Mouse (Mus musculus): ENCODE data around the gene C130079G13Rik. TPM values are rescaled to one million over a fixed set of nuclear protein-coding genes. Genes with fewer than 3 reads are reported as not detected.
"Not testable (repeated sequence)": the region's sequence is repeated elsewhere in the genome, so short reads cannot be mapped to it uniquely, and the experiment has no call there.

The C130079G13Rik gene
- not detected for polyA plus RNA-seq (2017; shearing (Covaris generic))

GRCm38 (mm10) chr3:59924914-59925313, at the start of gene C130079G13Rik:
C130079G13Rik (plus strand) TSS chr3:59925214.
- no peak for ATAC-seq

DNA sequence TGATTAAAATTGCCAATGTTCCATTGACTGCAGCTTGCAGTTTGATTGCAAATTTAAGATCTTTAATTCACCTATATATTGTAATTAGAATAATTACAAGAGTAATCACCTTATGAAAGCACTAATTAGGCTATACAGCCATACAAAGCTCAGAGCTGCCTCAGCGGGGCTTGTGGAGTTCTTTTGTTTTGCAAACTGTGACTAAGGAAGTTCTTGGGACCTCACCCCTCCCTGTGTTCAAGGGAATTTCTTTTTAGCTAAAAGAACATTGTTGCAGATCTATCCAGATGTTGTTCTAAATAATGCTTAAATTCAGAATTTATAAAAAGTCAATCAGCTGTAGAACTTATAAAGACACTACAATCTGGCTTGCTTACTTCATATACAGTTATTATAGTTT, 47.4 kb upstream of the C130079G13Rik start:
- not testable (repeated sequence) for ATAC-seq

- ATAC-seq, result not testable (repeated sequence)
Observed at GRCm38 (mm10) chr3:59879801-59880554, 45.0 kb upstream of the C130079G13Rik start.

DNA sequence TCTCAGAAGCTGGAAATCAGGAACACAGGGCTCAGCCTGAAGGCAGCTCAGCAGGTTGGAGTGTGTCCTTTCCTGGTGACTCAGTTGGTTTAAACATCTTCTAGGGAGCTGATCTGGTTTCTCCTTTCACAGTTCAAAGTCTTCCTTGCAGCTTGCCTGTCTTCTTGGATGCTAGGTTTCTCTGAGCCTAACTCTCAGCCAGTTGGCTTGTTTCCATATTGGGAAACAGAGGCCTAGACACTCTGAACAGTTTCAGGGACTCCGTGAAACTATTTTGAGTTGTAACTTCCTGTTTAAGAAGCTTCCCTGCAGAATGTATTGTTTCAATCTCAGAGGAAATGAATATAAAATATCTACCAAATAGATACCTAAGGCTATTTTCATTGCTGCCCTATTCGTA, 31.7 kb upstream of the C130079G13Rik start:
- ATAC-seq, result no peak

DNA sequence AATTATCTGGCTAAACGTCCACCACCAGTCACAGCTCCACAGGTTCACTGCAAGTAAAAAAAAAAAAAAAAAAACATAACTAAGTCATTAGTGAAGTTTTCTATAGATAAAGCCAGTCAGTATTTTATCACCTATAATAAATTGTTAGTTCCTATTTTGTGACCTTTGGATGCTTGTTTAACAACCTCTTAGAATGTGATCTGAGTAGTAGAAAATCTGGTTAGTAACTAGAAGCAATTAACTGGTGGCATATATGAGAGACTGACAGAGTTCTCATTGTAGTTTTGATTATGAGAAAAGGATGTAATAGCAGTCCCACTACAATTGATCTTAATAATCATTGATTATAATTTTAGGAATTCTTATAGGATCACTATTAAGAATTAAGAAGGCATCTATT, 9.6 kb downstream of the C130079G13Rik start:
- no peak for ATAC-seq

- no peak for ATAC-seq
Observed at GRCm38 (mm10) chr3:59947294-59947950, 22.4 kb downstream of the C130079G13Rik start.

DNA sequence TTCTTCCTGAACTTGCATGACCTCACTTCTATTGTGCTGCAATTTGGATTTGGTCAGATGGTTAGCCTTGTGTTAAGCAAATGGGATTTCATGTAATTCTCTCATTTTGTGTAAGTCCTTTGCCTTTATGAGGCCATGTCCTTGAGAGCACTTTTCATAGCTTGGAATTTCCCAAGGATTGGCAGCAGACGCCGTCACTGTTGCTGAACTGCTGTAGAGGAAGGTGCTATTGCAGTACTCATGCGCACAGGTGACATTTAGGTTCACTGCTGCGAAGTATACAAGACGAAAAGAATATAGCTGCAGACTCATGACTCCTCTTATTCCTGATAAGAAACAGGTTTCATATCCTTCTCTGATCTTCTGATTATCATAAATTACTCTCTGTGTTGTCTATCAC, 45.9 kb downstream of the C130079G13Rik start:
- no peak for ATAC-seq

DNA sequence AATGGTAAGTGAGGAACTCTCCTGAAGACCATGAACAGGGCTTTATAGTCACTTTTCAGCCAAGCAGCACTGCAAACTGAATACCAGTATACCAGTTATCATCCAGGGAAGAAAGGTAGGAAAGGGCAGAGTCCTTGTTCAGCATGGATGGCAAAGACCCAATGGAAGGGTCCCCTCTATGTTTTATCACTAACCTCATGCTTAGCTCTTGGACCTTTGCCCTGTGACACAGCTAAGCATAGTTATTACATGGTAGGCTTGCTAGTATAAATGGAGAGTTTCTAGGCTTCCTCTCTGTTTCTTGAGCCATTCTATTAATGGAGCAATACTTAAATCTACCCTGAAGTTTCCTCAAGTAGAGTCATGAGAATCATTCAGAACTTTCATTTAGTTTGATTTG, 49.6 kb downstream of the C130079G13Rik start:
- no peak for ATAC-seq

Other genes starting within 250 kb of the C130079G13Rik start
- not detected for gene Gm5538, start 195.4 kb upstream of the C130079G13Rik start, polyA plus RNA-seq (2017; shearing (Covaris generic))
- gene Gm8298, start 64.2 kb upstream of the C130079G13Rik start, polyA plus RNA-seq (2017; shearing (Covaris generic)), result not detected
- gene Aadacl2, start 81.5 kb downstream of the C130079G13Rik start, polyA plus RNA-seq (2017; shearing (Covaris generic)), result not detected
- not detected for gene Aadac, start 100.5 kb downstream of the C130079G13Rik start, polyA plus RNA-seq (2017; shearing (Covaris generic))
- gene Sucnr1, start 156.7 kb downstream of the C130079G13Rik start, polyA plus RNA-seq (2017; shearing (Covaris generic)), result not detected